Mouse (Mus musculus) gonadal fat pad, adult 2 months (tissue): ENCODE results near the gene Col4a1. TPM values are rescaled to one million over a fixed set of nuclear protein-coding genes. Genes with fewer than 3 reads are reported as not detected.

Source experiments
- DNase-seq: peaks from one replicate; pipeline ENCODE4 v3.0.0-alpha.2; 2012; ENCODE audit warnings: low read depth
- polyA plus RNA-seq: library from polyadenylated mRNA; depleted of rRNA; stranded (reverse); fragments of >200 nt; gene quantifications from 2 replicates; pipeline ENCODE4 v1.2.3, GENCODE M21; 2012

The Col4a1 gene
- polyA plus RNA-seq, 1 experiment = 759 TPM

DNA sequence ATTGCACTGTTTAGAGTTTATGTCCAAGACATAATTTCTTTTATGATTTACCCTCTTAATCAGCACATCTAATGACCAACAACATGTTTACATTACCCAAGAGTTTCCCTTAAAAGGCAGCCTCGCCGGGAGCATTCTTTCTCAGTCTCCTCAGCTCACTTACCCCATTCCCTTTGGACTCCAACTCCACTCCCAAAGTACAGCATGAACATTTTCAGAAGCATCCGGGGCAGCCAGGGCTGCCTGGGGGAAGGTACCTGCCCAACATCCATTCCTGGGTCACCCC is 13.4 kb downstream of the Col4a1 start:
- DNase-seq = no peak

GRCm38 (mm10) chr8:11298531-11299316 is 13.9 kb downstream of the Col4a1 start:
- no peak for DNase-seq

- no peak for DNase-seq
Measured at GRCm38 (mm10) chr8:11297141-11297838, 15.3 kb downstream of the Col4a1 start.

GRCm38 (mm10) chr8:11296282-11296943 is 16.2 kb downstream of the Col4a1 start:
- no peak for DNase-seq

- DNase-seq = no peak
Measured at GRCm38 (mm10) chr8:11292611-11293010, 20.0 kb downstream of the Col4a1 start.

- DNase-seq = no peak
Measured at GRCm38 (mm10) chr8:11290533-11290932, 22.1 kb downstream of the Col4a1 start.

DNA sequence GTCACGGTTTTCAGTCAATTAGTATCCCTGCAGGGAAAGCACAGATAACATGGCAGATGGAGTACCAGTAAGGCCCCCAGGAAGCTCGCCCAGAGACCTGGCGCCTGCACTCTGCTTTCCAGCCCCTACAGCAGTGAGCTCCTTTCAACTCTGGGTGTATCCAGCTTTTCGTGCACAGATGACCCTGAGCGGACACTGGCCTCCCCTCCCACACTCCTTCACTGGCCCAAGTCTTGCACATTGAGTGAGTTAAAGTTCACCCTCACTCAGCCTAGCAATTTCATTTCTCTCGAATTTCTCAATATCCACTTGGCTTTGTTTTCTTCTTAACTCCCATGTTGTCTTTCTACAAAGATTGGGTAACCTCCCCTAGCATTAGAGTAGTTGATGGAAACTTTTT is 24.3 kb downstream of the Col4a1 start:
- DNase-seq = no peak

- DNase-seq = no peak
Measured at GRCm38 (mm10) chr8:11287139-11287538, 25.5 kb downstream of the Col4a1 start.

GRCm38 (mm10) chr8:11285437-11285836 is 27.2 kb downstream of the Col4a1 start:
- DNase-seq = no peak

- DNase-seq = no peak
Measured at GRCm38 (mm10) chr8:11283217-11283616, 29.4 kb downstream of the Col4a1 start.

DNA sequence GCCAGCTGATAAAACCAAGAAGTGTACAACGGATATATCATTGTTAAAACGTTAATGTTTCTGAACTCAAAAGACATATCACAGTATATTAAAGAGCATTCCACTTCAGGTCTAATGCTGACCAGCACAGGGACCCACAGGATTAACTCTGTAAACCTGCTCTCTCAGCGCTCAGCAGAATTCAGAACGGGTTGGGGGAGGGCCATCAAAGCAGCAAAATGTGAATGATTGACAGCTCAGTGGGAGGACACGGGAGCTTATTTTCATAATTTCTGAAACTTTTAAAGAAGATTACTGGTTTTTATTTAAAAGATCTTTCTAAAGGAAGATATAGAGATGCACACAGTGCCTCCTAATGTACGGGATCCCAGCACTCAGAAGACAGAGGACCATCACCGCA is 29.9 kb downstream of the Col4a1 start:
- DNase-seq = no peak

GRCm38 (mm10) chr8:11282139-11282538 is 30.5 kb downstream of the Col4a1 start:
- DNase-seq = no peak

DNA sequence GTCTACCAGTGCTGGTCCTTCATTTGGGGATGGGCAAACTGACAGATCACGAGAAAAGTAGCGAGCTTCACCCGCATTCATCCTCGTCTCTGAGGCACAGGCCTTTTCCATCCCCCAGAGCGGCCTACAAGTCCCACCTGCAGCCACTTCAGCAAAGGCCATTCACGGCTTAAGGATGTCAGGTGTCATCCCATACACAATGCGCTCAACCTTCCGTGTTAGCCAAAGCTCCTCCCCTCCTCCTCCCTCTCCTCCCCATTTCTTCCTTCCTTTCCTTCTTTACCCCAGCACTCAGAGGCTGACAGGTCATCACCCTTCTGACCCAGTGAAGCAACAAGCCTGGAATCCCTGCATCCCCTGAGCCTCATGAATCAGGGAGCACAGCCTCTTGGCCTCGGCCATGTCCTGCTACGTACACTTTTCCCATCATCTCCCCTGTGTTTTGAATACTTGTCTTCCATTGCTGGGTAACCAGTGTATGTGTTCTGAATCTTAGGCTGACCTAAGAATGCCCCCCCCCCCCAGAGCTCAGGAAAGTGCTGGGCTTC is 31.8 kb downstream of the Col4a1 start:
- DNase-seq = no peak

GRCm38 (mm10) chr8:11279296-11279826 is 33.3 kb downstream of the Col4a1 start:
- no peak for DNase-seq

GRCm38 (mm10) chr8:11278101-11278611 is 34.5 kb downstream of the Col4a1 start:
- DNase-seq = no peak

DNA sequence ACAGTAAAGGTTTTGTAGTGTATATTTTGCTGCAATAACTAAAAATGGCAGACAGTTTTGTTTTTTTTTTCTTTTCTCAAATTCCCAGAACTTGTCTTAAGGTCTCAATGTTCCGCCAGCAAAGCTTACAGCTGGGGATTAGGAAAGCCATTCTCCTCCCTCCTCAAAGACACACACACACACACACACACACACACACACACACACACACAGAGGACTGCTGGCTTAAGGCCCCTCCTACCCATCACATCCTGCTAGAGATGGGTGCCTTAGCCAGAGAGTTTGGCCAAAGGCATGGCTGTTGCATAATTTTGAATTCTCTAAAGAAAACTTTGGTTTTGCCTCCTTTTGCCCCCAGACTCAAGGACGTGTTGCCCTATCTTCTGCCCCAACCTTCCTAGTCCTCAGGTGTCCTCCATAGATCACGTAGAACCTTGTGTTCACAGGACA is 35.0 kb downstream of the Col4a1 start:
- DNase-seq = no peak

DNA sequence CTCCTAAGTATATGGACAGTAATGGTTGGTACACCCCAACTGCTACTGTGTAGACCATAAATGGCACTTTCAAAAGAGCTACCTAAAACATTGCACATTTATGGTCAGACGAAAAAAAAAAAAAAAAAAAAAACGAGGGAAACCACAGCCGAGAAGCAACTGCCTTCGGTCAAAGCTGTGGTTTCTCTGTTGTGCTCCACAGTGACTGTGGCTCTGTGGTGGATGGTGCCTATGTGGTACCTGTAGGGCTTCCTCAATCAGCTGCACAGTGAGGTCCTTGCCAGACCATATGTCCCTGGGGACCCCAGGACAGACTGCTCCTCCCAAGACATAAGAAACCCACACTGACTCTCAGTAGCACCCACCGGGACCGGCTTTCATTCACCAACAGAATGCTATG is 36.3 kb downstream of the Col4a1 start:
- no peak for DNase-seq

- DNase-seq = no peak
Measured at GRCm38 (mm10) chr8:11274415-11274814, 38.2 kb downstream of the Col4a1 start.

GRCm38 (mm10) chr8:11273506-11274158 is 39.0 kb downstream of the Col4a1 start:
- DNase-seq = no peak

DNA sequence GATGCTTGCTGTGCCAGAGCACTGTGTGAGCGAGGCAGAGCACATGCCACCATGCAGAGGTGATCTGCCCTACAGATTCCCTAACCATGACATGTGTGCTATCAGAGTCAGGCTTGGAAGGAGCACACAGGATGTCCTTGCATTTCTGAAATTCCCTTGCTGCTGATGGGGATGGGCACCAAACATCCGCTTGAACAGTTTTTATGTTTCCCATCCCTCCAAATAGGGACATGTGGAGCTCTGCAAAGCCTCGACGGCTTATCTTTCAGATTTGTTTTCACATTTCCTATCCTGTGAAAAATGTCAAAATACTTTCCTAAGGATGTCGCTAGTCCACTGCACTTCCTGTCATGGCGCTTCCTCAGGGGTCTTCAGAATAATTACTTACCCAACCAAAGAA is 40.4 kb downstream of the Col4a1 start:
- DNase-seq = no peak

DNA sequence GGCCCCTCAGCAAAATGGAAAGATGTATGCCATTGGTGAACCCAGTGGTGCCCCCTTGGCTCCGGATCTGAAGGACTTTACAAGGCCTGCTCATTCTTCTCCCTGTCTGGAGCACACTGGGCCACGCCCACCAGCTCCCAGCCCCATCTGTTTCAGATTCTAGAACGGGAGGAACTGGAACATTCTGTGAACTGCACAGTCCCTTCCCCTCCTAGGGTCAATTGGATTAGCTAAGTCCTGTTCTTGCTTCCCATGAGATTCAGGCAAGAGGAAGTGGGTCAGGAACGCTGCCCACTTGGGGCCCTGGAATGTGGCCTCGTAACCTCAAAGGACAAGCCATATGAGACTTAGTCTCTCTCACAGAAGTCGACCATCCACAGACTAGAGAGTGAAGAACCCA is 41.8 kb downstream of the Col4a1 start:
- no peak for DNase-seq

GRCm38 (mm10) chr8:11268753-11269152 is 43.9 kb downstream of the Col4a1 start:
- DNase-seq = no peak
